Mouse (Mus musculus): ENCODE measurements around the gene Fgd6.

- TF ChIP-seq CTCF (IDR thresholded peaks at IDR 0.05; ENCODE audit: low read depth) (no peak), EP300 (optimal IDR thresholded peaks at IDR 0.05) (no peak)
Observed at GRCm38 (mm10) chr10:94071641-94072040, 35.8 kb downstream of the Fgd6 start.
